Mouse (Mus musculus) splenic B cell, adult 2 months (primary cell): Measurements from ENCODE around the gene Gipc3.

ENCODE experiments used
- DNase-seq: peaks from one replicate; pipeline ENCODE4 v3.0.0-alpha.2; 2011; ENCODE audit warnings: low read depth, low spot score
- H3K27me3 ChIP-seq: 2 replicates; pipeline ENCODE4 v1.6.1; 2012; ENCODE audit warnings: mild to moderate bottlenecking, low read length, moderate library complexity, mixed read lengths; ENCODE audit not compliant: control insufficient read depth, poor library complexity, insufficient read depth, severe bottlenecking
- H3K36me3 ChIP-seq: 2 replicates; pipeline ENCODE4 v1.6.1; 2012; ENCODE audit warnings: mild to moderate bottlenecking, low read length, moderate library complexity, mixed read lengths; ENCODE audit not compliant: control insufficient read depth, poor library complexity, insufficient read depth, severe bottlenecking

The Gipc3 gene

GRCm38 (mm10) chr10:81344421-81345161 is 1.5 kb upstream of the Gipc3 start:
- Histone ChIP-seq H3K36me3 (no peaks in the 10 kb centered on the region; the same call in 1 of the 2 replicates), H3K27me3 (no peaks in the 10 kb centered on the region)
- DNase-seq, result peak; percentile 79

GRCm38 (mm10) chr10:81341333-81341949 is 1.6 kb downstream of the Gipc3 start:
- DNase-seq, result peak; percentile 78
- H3K36me3 ChIP-seq, result no peaks in the 10 kb centered on the region

GRCm38 (mm10) chr10:81340551-81341332 is 2.3 kb downstream of the Gipc3 start:
- no peaks in the 10 kb centered on the region for H3K27me3 ChIP-seq
- H3K36me3 ChIP-seq, result no peaks in the 10 kb centered on the region
- no peak for DNase-seq

More at GRCm38 (mm10) chr10:81341333-81341949, 1.6 kb downstream of the Gipc3 start:
- H3K27me3 ChIP-seq, result no peaks in the 10 kb centered on the region

- no peak for DNase-seq
- H3K36me3 ChIP-seq, result no peaks in the 10 kb centered on the region
These were observed 6.5 kb downstream of the Gipc3 start for GRCm38 (mm10) chr10:81336558-81336957.

GRCm38 (mm10) chr10:81335393-81336340 is 7.4 kb downstream of the Gipc3 start:
- no peaks in the 10 kb centered on the region for H3K36me3 ChIP-seq
- H3K27me3 ChIP-seq, result no peaks in the 10 kb centered on the region
- no peak for DNase-seq

More at GRCm38 (mm10) chr10:81336558-81336957, 6.5 kb downstream of the Gipc3 start:
- no peaks in the 10 kb centered on the region for H3K27me3 ChIP-seq

GRCm38 (mm10) chr10:81334324-81334723 is 8.7 kb downstream of the Gipc3 start:
- no peak for DNase-seq
- H3K36me3 ChIP-seq, result no peaks in the 10 kb centered on the region
- H3K27me3 ChIP-seq, result no peaks in the 10 kb centered on the region

GRCm38 (mm10) chr10:81332277-81332676 is 10.8 kb downstream of the Gipc3 start:
- Histone ChIP-seq H3K36me3 (no peaks in the 10 kb centered on the region), H3K27me3 (no peaks in the 10 kb centered on the region)
- DNase-seq, result no peak

GRCm38 (mm10) chr10:81330007-81330406 is 13.1 kb downstream of the Gipc3 start:
- no peaks in the 10 kb centered on the region for H3K27me3 ChIP-seq
- peaks cover 2% of the 10 kb centered on the region for H3K36me3 ChIP-seq
- DNase-seq, result no peak

- peak; percentile 60 for DNase-seq
- Histone ChIP-seq H3K36me3 (peaks cover 8% of the 10 kb centered on the region), H3K27me3 (no peaks in the 10 kb centered on the region)
These were observed 13.7 kb downstream of the Gipc3 start for GRCm38 (mm10) chr10:81329194-81329975.

- DNase-seq, result peak; percentile 37
- Histone ChIP-seq H3K27me3 (no peaks in the 10 kb centered on the region), H3K36me3 (peaks cover 15% of the 10 kb centered on the region)
These were observed 14.7 kb downstream of the Gipc3 start, which contains the start of gene Tbxa2r for GRCm38 (mm10) chr10:81328386-81328785. Tbxa2r (plus strand) TSS chr10:81328731.

- peaks cover 15% of the 10 kb centered on the region for H3K36me3 ChIP-seq
- no peak for DNase-seq
- no peaks in the 10 kb centered on the region for H3K27me3 ChIP-seq
These were observed 15.1 kb downstream of the Gipc3 start for GRCm38 (mm10) chr10:81327959-81328358.

- Histone ChIP-seq H3K27me3 (no peaks in the 10 kb centered on the region), H3K36me3 (peaks cover 18% of the 10 kb centered on the region)
- no peak for DNase-seq
These were observed 16.2 kb downstream of the Gipc3 start for GRCm38 (mm10) chr10:81326858-81327257.

GRCm38 (mm10) chr10:81325781-81326180 is 17.3 kb downstream of the Gipc3 start:
- no peak for DNase-seq

More at GRCm38 (mm10) chr10:81325781-81326180, 17.3 kb downstream of the Gipc3 start:
- Histone ChIP-seq H3K36me3 (peaks cover 18% of the 10 kb centered on the region), H3K27me3 (no peaks in the 10 kb centered on the region)
